Mouse (Mus musculus): Measurements from ENCODE around the gene Slco3a1.

DNA sequence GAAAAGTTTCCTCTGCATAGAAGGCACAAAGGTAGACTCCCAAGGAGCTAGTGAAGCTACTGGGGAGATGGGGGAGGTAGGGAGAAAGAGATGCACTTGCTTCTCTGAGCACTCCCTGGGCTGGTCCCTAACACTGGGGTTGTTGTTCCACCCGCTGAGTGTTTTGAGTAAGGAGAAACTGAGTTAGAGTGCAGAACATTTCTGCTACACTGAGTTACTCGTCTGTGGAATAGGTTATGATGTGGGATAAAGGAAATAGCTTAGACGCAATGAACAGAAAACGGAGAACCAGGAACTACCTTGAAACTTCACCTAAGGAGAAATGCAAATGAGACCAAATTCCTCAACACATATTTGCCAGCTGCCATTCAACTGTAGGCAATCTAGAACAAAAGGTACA, 155.4 kb downstream of the Slco3a1 start:
- no peak for TF ChIP-seq GATA1 (IDR thresholded peaks at IDR 0.05; ENCODE audit: borderline replicate concordance, low read length)
- no peak for TF ChIP-seq FLI1 (IDR thresholded peaks at IDR 0.05; ENCODE audit: low read length)
